Mouse (Mus musculus): ENCODE results near the gene Hacd2. TPM values are rescaled to one million over a fixed set of nuclear protein-coding genes. Genes with fewer than 3 reads are reported as not detected.

The Hacd2 gene
- 25.7 and 29.3 TPM in 2 replicates for polyA plus RNA-seq (2014; fragmentation: Nextera tagmentation; extraction: Ambion mirVana)

GRCm38 (mm10) chr16:35022242-35023137, at the start of gene Hacd2:
TSS of gene Hacd2 (plus strand) at chr16:35022428.
- H3K27me3 ChIP-seq (ENCODE audit: control insufficient read depth, insufficient read depth, low read length): no peaks in the 10 kb centered on the region
- DNase-seq (ENCODE audit: low spot score) (peak; percentile 97), ATAC-seq (ENCODE audit: insufficient read depth, low FRiP score, low TSS enrichment) (peak; percentile 99)
- no peaks in the 10 kb centered on the region for H3K9me3 ChIP-seq (ENCODE audit: control insufficient read depth, low read length)
- WGBS: under 1% methylated on average over 83 of the region's 97 CpGs
- H3K4me1 ChIP-seq (ENCODE audit: control insufficient read depth, insufficient read depth, low read length): no peaks in the 10 kb centered on the region
- H3K27ac ChIP-seq (ENCODE audit: low read depth, low read length): peak within 1 kb of the TSS; percentile 83
- peak within 1 kb of the TSS; percentile 52 for H3K4me2 ChIP-seq (ENCODE audit: low read depth)
- peak within 1 kb of the TSS; percentile 88 for H3K4me3 ChIP-seq (ENCODE audit: low read depth, low read length)
- H3K36me3 ChIP-seq (ENCODE audit: control insufficient read depth, insufficient read depth, low read length): peaks cover 2% of the 10 kb centered on the region; the same call in 1 of the 2 replicates
- H3K9ac ChIP-seq (ENCODE audit: low read length): peak within 1 kb of the TSS; percentile 87

- Histone ChIP-seq H3K4me3 (ENCODE audit: low read depth, low read length) (no peak overlapping the region), H3K27ac (ENCODE audit: low read depth, low read length) (no peak overlapping the region), H3K4me2 (ENCODE audit: low read depth) (no peak overlapping the region), H3K9ac (ENCODE audit: low read length) (no peak overlapping the region), H3K4me1 (ENCODE audit: control insufficient read depth, insufficient read depth, low read length) (no peaks in the 10 kb centered on the region), H3K9me3 (ENCODE audit: control insufficient read depth, low read length) (no peaks in the 10 kb centered on the region), H3K27me3 (ENCODE audit: control insufficient read depth, insufficient read depth, low read length) (no peaks in the 10 kb centered on the region), H3K36me3 (ENCODE audit: control insufficient read depth, insufficient read depth, low read length) (no peaks in the 10 kb centered on the region)
- DNase-seq (ENCODE audit: low spot score) (no peak), ATAC-seq (ENCODE audit: insufficient read depth, low FRiP score, low TSS enrichment) (no peak)
- 83% methylated on average over 12 of the region's 12 CpGs for WGBS
Measured at GRCm38 (mm10) chr16:34972471-34972870, 49.8 kb upstream of the Hacd2 start.

GRCm38 (mm10) chr16:34975544-34975943, 46.7 kb upstream of the Hacd2 start:
- WGBS: 62% methylated on average over 2 of the region's 2 CpGs
- Histone ChIP-seq H3K9ac (ENCODE audit: low read length) (no peak overlapping the region), H3K27me3 (ENCODE audit: control insufficient read depth, insufficient read depth, low read length) (no peaks in the 10 kb centered on the region), H3K4me2 (ENCODE audit: low read depth) (no peak overlapping the region), H3K9me3 (ENCODE audit: control insufficient read depth, low read length) (no peaks in the 10 kb centered on the region), H3K4me3 (ENCODE audit: low read depth, low read length) (no peak overlapping the region), H3K36me3 (ENCODE audit: control insufficient read depth, insufficient read depth, low read length) (no peaks in the 10 kb centered on the region), H3K4me1 (ENCODE audit: control insufficient read depth, insufficient read depth, low read length) (no peaks in the 10 kb centered on the region), H3K27ac (ENCODE audit: low read depth, low read length) (no peak overlapping the region)
- DNase-seq (ENCODE audit: low spot score): no peak
- no peak for ATAC-seq (ENCODE audit: insufficient read depth, low FRiP score, low TSS enrichment)

- Histone ChIP-seq H3K4me2 (ENCODE audit: low read depth) (no peak overlapping the region), H3K4me1 (ENCODE audit: control insufficient read depth, insufficient read depth, low read length) (no peaks in the 10 kb centered on the region), H3K9me3 (ENCODE audit: control insufficient read depth, low read length) (no peaks in the 10 kb centered on the region), H3K4me3 (ENCODE audit: low read depth, low read length) (no peak overlapping the region), H3K36me3 (ENCODE audit: control insufficient read depth, insufficient read depth, low read length) (no peaks in the 10 kb centered on the region), H3K9ac (ENCODE audit: low read length) (no peak overlapping the region), H3K27me3 (ENCODE audit: control insufficient read depth, insufficient read depth, low read length) (no peaks in the 10 kb centered on the region), H3K27ac (ENCODE audit: low read depth, low read length) (no peak overlapping the region)
- 82% methylated on average over 13 of the region's 13 CpGs for WGBS
- ATAC-seq (ENCODE audit: insufficient read depth, low FRiP score, low TSS enrichment) (no peak), DNase-seq (ENCODE audit: low spot score) (peak; percentile 19)
Measured at GRCm38 (mm10) chr16:34976630-34977029, 45.6 kb upstream of the Hacd2 start.

GRCm38 (mm10) chr16:34978018-34978417, 44.2 kb upstream of the Hacd2 start:
- H3K9me3 ChIP-seq (ENCODE audit: control insufficient read depth, low read length): no peaks in the 10 kb centered on the region
- WGBS: 91% methylated on average over 7 of the region's 7 CpGs
- no peak overlapping the region for H3K4me2 ChIP-seq (ENCODE audit: low read depth)
- no peaks in the 10 kb centered on the region for H3K36me3 ChIP-seq (ENCODE audit: control insufficient read depth, insufficient read depth, low read length)
- H3K4me3 ChIP-seq (ENCODE audit: low read depth, low read length): no peak overlapping the region
- H3K27ac ChIP-seq (ENCODE audit: low read depth, low read length): no peak overlapping the region
- H3K9ac ChIP-seq (ENCODE audit: low read length): no peak overlapping the region
- H3K27me3 ChIP-seq (ENCODE audit: control insufficient read depth, insufficient read depth, low read length): no peaks in the 10 kb centered on the region
- H3K4me1 ChIP-seq (ENCODE audit: control insufficient read depth, insufficient read depth, low read length): no peaks in the 10 kb centered on the region
- DNase-seq (ENCODE audit: low spot score) (no peak), ATAC-seq (ENCODE audit: insufficient read depth, low FRiP score, low TSS enrichment) (no peak)

GRCm38 (mm10) chr16:34981009-34981408, 41.2 kb upstream of the Hacd2 start:
- Histone ChIP-seq H3K9me3 (ENCODE audit: control insufficient read depth, low read length) (no peaks in the 10 kb centered on the region), H3K4me2 (ENCODE audit: low read depth) (no peak overlapping the region), H3K9ac (ENCODE audit: low read length) (no peak overlapping the region), H3K4me3 (ENCODE audit: low read depth, low read length) (no peak overlapping the region), H3K4me1 (ENCODE audit: control insufficient read depth, insufficient read depth, low read length) (no peaks in the 10 kb centered on the region), H3K27ac (ENCODE audit: low read depth, low read length) (no peak overlapping the region), H3K36me3 (ENCODE audit: control insufficient read depth, insufficient read depth, low read length) (no peaks in the 10 kb centered on the region), H3K27me3 (ENCODE audit: control insufficient read depth, insufficient read depth, low read length) (no peaks in the 10 kb centered on the region)
- ATAC-seq (ENCODE audit: insufficient read depth, low FRiP score, low TSS enrichment) (no peak), DNase-seq (ENCODE audit: low spot score) (no peak)
- 92% methylated on average over 7 of the region's 7 CpGs for WGBS

- DNase-seq (ENCODE audit: low spot score): no peak
- H3K4me3 ChIP-seq (ENCODE audit: low read depth, low read length): no peak overlapping the region
- ATAC-seq (ENCODE audit: insufficient read depth, low FRiP score, low TSS enrichment): no peak
- H3K4me2 ChIP-seq (ENCODE audit: low read depth): no peak overlapping the region
- no peaks in the 10 kb centered on the region for H3K27me3 ChIP-seq (ENCODE audit: control insufficient read depth, insufficient read depth, low read length)
- no peaks in the 10 kb centered on the region for H3K4me1 ChIP-seq (ENCODE audit: control insufficient read depth, insufficient read depth, low read length)
- no peak overlapping the region for H3K9ac ChIP-seq (ENCODE audit: low read length)
- H3K9me3 ChIP-seq (ENCODE audit: control insufficient read depth, low read length): no peaks in the 10 kb centered on the region
- peaks cover 2% of the 10 kb centered on the region; the same call in 1 of the 2 replicates for H3K36me3 ChIP-seq (ENCODE audit: control insufficient read depth, insufficient read depth, low read length)
- no peak overlapping the region for H3K27ac ChIP-seq (ENCODE audit: low read depth, low read length)
- 58% methylated on average over 11 of the region's 11 CpGs for WGBS
Measured at GRCm38 (mm10) chr16:34984203-34985030, 37.8 kb upstream of the Hacd2 start.

GRCm38 (mm10) chr16:34985031-34985346, 37.2 kb upstream of the Hacd2 start:
- Histone ChIP-seq H3K4me3 (ENCODE audit: low read depth, low read length) (no peak overlapping the region), H3K9me3 (ENCODE audit: control insufficient read depth, low read length) (no peaks in the 10 kb centered on the region), H3K4me1 (ENCODE audit: control insufficient read depth, insufficient read depth, low read length) (no peaks in the 10 kb centered on the region), H3K9ac (ENCODE audit: low read length) (no peak overlapping the region), H3K36me3 (ENCODE audit: control insufficient read depth, insufficient read depth, low read length) (peaks cover 2% of the 10 kb centered on the region; the same call in 1 of the 2 replicates), H3K4me2 (ENCODE audit: low read depth) (no peak overlapping the region), H3K27ac (ENCODE audit: low read depth, low read length) (no peak overlapping the region), H3K27me3 (ENCODE audit: control insufficient read depth, insufficient read depth, low read length) (no peaks in the 10 kb centered on the region)
- ATAC-seq (ENCODE audit: insufficient read depth, low FRiP score, low TSS enrichment): no peak
- WGBS: 78% methylated on average over 2 of the region's 2 CpGs
- no peak for DNase-seq (ENCODE audit: low spot score)

All from neural tube, embryonic 11.5 days (tissue).